Mouse (Mus musculus) MEL (cell line): Measurements from ENCODE around the gene Hoxd8. TPM values are rescaled to one million over a fixed set of nuclear protein-coding genes. Genes with fewer than 3 reads are reported as not detected.

Experiments
- DNase-seq: peaks from one replicate; pipeline ENCODE4 v3.0.0; 2011; ENCODE audit warnings: low read depth, low spot score
- H3K27ac ChIP-seq: 2 replicates; pipeline ENCODE4 v1.5.1; 2012; ENCODE audit warnings: low read depth, mild to moderate bottlenecking, control low read depth, low read length, moderate library complexity; ENCODE audit not compliant: control insufficient read depth
- H3K27me3 ChIP-seq, 2 experiments: fragments of 150-350 bp in 1 of 2; sonication (generic) in 1 of 2; 2 replicates each; pipeline ENCODE4 v1.6.1; 2012; ENCODE audit warnings: low read length in 2 of 2, mild to moderate bottlenecking in 2 of 2, improper control_type of control experiment in 1 of 2, moderate library complexity in 1 of 2; ENCODE audit not compliant: insufficient read depth in 2 of 2, control insufficient read depth in 1 of 2
- H3K36me3 ChIP-seq, 2 experiments: 2 replicates each; pipeline ENCODE4 v1.6.1; 2012 to 2014; ENCODE audit warnings: low read length in 2 of 2, improper control_type of control experiment in 1 of 2, inconsistent platforms in 1 of 2, mild to moderate bottlenecking in 1 of 2; ENCODE audit not compliant: insufficient read depth in 2 of 2, control insufficient read depth in 1 of 2
- H3K4me1 ChIP-seq, 2 experiments: fragments of 150-350 bp in 1 of 2; sonication (generic) in 1 of 2; 2 replicates each; pipeline ENCODE4 v1.6.1; 2012; ENCODE audit warnings: low read length in 2 of 2, improper control_type of control experiment in 1 of 2, mild to moderate bottlenecking in 1 of 2; ENCODE audit not compliant: insufficient read depth in 2 of 2, control insufficient read depth in 1 of 2
- H3K4me3 ChIP-seq, 2 experiments: fragments of 150-350 bp in 1 of 2; sonication (generic) in 1 of 2; 2 replicates each; pipeline ENCODE4 v1.5.1; 2012; ENCODE audit warnings: low read depth in 2 of 2, low read length in 2 of 2, mild to moderate bottlenecking in 2 of 2, moderate library complexity in 2 of 2, control low read depth in 1 of 2, improper control_type of control experiment in 1 of 2; ENCODE audit not compliant: control insufficient read depth in 1 of 2, insufficient read depth in 1 of 2
- H3K79me2 ChIP-seq: 2 replicates; pipeline ENCODE4 v1.6.1; 2012; ENCODE audit warnings: mild to moderate bottlenecking, low read length, moderate library complexity; ENCODE audit not compliant: control insufficient read depth, poor library complexity, insufficient read depth
- H3K9ac ChIP-seq: 2 replicates; pipeline ENCODE4 v1.6.1; 2012; ENCODE audit warnings: low read depth, mild to moderate bottlenecking, control low read depth, low read length, moderate library complexity; ENCODE audit not compliant: control insufficient read depth, poor library complexity, severe bottlenecking
- H3K9me3 ChIP-seq: fragments of 150-350 bp; sonication (generic); replicated peaks from 2 replicates; pipeline ENCODE4 v1.6.1; 2012; ENCODE audit warnings: mild to moderate bottlenecking, low read length, improper control_type of control experiment, moderate library complexity; ENCODE audit not compliant: insufficient read depth
- CHD1 ChIP-seq: IDR thresholded peaks from 2 replicates; pipeline ENCODE4 v1.6.1; 2012; ENCODE audit warnings: low read depth, mild to moderate bottlenecking, inconsistent platforms, low read length, improper control_type of control experiment
- CHD2 ChIP-seq: IDR thresholded peaks from 2 replicates; pipeline ENCODE4 v1.6.1; 2011; ENCODE audit warnings: low read length, improper control_type of control experiment
- CTCF ChIP-seq, 3 experiments: IDR thresholded peaks in 2 of 3; conservative IDR thresholded peaks in 1 of 3; 2 replicates each; pipeline ENCODE4 v1.5.1; 2011 to 2012; ENCODE audit warnings: low read length in 3 of 3, low read depth in 2 of 3, mild to moderate bottlenecking in 2 of 3, improper control_type of control experiment in 1 of 3, inconsistent platforms in 1 of 3, mixed read lengths in 1 of 3, moderate library complexity in 1 of 3; ENCODE audit not compliant: control insufficient read depth in 1 of 3, insufficient read depth in 1 of 3, poor library complexity in 1 of 3, severe bottlenecking in 1 of 3
- E2F4 ChIP-seq: IDR thresholded peaks from 2 replicates; pipeline ENCODE4 v1.6.1; 2011; ENCODE audit warnings: low read depth, low read length, improper control_type of control experiment, borderline replicate concordance
- ELF1 ChIP-seq: IDR thresholded peaks from 2 replicates; pipeline ENCODE4 v1.6.1; 2014; ENCODE audit warnings: low read depth, mild to moderate bottlenecking, inconsistent platforms, low read length, improper control_type of control experiment, moderate library complexity
- EP300 ChIP-seq, 2 experiments: IDR thresholded peaks; 2 replicates each; pipeline ENCODE4 v1.6.1; 2011; ENCODE audit warnings: improper control_type of control experiment in 2 of 2, low read length in 2 of 2, low read depth in 1 of 2, mild to moderate bottlenecking in 1 of 2
- ETS1 ChIP-seq: IDR thresholded peaks from 2 replicates; pipeline ENCODE4 v1.6.1; 2012; ENCODE audit warnings: low read depth, mild to moderate bottlenecking, inconsistent platforms, low read length, improper control_type of control experiment, moderate library complexity
- GABPA ChIP-seq: IDR thresholded peaks from 2 replicates; pipeline ENCODE4 v1.6.1; 2012; ENCODE audit warnings: low read depth, mild to moderate bottlenecking, inconsistent platforms, low read length, improper control_type of control experiment, moderate library complexity
- GATA1 ChIP-seq: IDR thresholded peaks from 2 replicates; pipeline ENCODE4 v1.6.1; 2011; ENCODE audit warnings: low read depth, low read length, improper control_type of control experiment
- JUND ChIP-seq: IDR thresholded peaks from 2 replicates; pipeline ENCODE4 v1.6.1; 2011; ENCODE audit warnings: low read depth, mild to moderate bottlenecking, improper control_type of control experiment, low read length
- KAT2A ChIP-seq: conservative IDR thresholded peaks from 2 replicates; pipeline ENCODE4 v1.6.1; 2012; ENCODE audit warnings: low read depth, low read length, improper control_type of control experiment, inconsistent platforms
- MAFK ChIP-seq: IDR thresholded peaks from 2 replicates; pipeline ENCODE4 v1.6.1; 2011; ENCODE audit warnings: low read depth, mild to moderate bottlenecking, low read length, improper control_type of control experiment, borderline replicate concordance
- MAX ChIP-seq: IDR thresholded peaks from 2 replicates; pipeline ENCODE4 v1.6.1; 2011; ENCODE audit warnings: low read length, improper control_type of control experiment
- MXI1 ChIP-seq: IDR thresholded peaks from 2 replicates; pipeline ENCODE4 v1.6.1; 2011; ENCODE audit warnings: mild to moderate bottlenecking, low read depth, low read length, improper control_type of control experiment
- MYC ChIP-seq: IDR thresholded peaks from 2 replicates; pipeline ENCODE4 v1.6.1; 2011; ENCODE audit warnings: low read depth, mild to moderate bottlenecking, low read length, improper control_type of control experiment, moderate library complexity
- NELFE ChIP-seq: IDR thresholded peaks from 2 replicates; pipeline ENCODE4 v1.6.1; 2011; ENCODE audit warnings: low read depth, low read length, improper control_type of control experiment
- NRF1 ChIP-seq: IDR thresholded peaks from 2 replicates; pipeline ENCODE4 v1.6.1; 2014; ENCODE audit warnings: low read depth, mild to moderate bottlenecking, inconsistent platforms, low read length, improper control_type of control experiment, moderate library complexity; ENCODE audit not compliant: poor library complexity, insufficient read depth, severe bottlenecking
- POLR2AphosphoS5 ChIP-seq: IDR thresholded peaks from 2 replicates; pipeline ENCODE4 v1.6.1; 2012; ENCODE audit warnings: low read depth, borderline replicate concordance, mild to moderate bottlenecking, inconsistent platforms, low read length, moderate library complexity, mixed read lengths
- RAD21 ChIP-seq: IDR thresholded peaks from 2 replicates; pipeline ENCODE4 v1.6.1; 2011; ENCODE audit warnings: mild to moderate bottlenecking, low read depth, low read length, improper control_type of control experiment
- RCOR1 ChIP-seq: IDR thresholded peaks from 2 replicates; pipeline ENCODE4 v1.6.1; 2012; ENCODE audit warnings: low read depth, mild to moderate bottlenecking, inconsistent platforms, low read length, improper control_type of control experiment
- SMC3 ChIP-seq: IDR thresholded peaks from 2 replicates; pipeline ENCODE4 v1.6.1; 2011; ENCODE audit warnings: low read depth, low read length, improper control_type of control experiment
- USF1 ChIP-seq: IDR thresholded peaks from 2 replicates; pipeline ENCODE4 v1.6.1; 2014; ENCODE audit warnings: low read depth, mild to moderate bottlenecking, inconsistent platforms, low read length, improper control_type of control experiment, moderate library complexity
- USF2 ChIP-seq, 2 experiments: IDR thresholded peaks; 2 replicates each; pipeline ENCODE4 v1.6.1; 2011 to 2012; ENCODE audit warnings: improper control_type of control experiment in 2 of 2, low read length in 2 of 2, borderline replicate concordance in 1 of 2, inconsistent platforms in 1 of 2, low read depth in 1 of 2, mild to moderate bottlenecking in 1 of 2; ENCODE audit not compliant: insufficient read depth in 1 of 2
- polyA plus RNA-seq, 2 experiments: library from polyadenylated mRNA; stranded (reverse) in 1 of 2; unstranded in 1 of 2; fragments of >175 nt in 1 of 2; fragments of >200 nt in 1 of 2; gene quantifications; 2 replicates each; pipeline versions ENCODE4 v1.2.1 to v1.2.4; 2012; ENCODE audit warnings: low replicate concordance in 2 of 2, low read depth in 1 of 2; ENCODE audit not compliant: insufficient read length in 2 of 2, insufficient read depth in 1 of 2, missing spikeins in 1 of 2
- total RNA-seq: library from RNA; depleted of rRNA; stranded (reverse); fragments of 300-350 nt; gene quantifications from 2 replicates; pipeline ENCODE4 v1.2.3, GENCODE M21; 2012

The Hoxd8 gene
- total and polyA plus RNA-seq, 3 experiments: 4.7 to 7.4 TPM; not detected in 1

DNA sequence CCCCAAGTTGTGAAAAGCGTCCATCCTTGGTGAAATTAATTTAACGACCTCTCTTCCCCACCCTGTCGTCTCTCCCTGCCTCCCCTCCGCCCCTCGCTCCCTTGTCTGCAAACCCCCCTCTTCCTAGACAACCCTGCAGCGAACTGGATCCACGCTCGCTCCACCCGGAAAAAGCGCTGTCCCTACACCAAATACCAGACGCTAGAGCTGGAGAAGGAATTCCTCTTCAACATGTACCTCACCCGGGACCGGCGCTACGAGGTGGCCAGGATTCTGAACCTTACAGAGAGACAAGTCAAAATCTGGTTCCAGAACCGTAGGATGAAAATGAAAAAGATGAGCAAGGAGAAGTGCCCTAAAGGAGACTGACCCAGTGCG, 5.4 kb upstream of the Hoxd8 start:
- no peaks in the 10 kb centered on the region; a peak in 2 of 4 replicates for H3K27me3 ChIP-seq

DNA sequence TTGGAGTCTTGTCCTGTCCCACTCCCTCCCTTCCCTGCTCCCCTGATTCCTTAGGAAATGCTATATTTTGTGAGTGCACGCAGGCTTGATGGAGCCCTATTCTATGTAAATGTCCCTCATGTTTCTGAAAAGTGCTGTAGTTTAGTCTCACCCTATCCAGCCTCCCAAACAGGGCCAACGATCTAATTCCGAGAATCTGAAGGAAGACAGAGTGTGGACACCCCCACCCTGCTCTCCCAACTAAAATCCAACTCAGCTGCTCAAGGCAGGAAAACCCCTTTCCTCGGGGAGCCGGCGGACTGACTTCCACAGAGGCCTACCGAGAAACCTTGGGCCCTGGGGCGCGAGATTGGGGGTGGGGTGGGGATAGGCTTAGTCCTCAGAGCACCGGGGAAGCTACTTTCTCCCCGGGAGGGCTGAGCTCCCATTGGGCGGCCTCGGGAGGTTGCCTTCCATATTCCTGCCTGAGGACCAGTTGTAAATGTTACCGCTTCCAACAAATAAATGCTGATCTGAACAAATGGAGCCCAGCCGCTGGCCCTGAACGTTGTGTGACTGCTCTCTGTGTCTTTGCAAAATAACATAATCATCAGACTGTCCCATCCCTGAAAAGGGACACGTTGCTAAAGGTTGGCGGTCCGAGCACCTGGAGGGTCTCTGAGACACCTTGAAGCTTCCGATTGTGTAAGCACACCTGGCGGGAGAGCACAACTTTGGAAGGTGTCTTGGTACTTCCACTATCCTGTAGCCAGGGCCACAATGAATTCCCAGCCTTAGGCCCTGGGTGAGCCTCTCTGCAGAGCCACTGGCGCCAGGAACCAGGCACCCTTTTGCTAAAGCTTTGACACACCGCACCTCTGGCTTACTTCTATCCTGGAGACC, 4.5 kb upstream of the Hoxd8 start:
- no peaks in the 10 kb centered on the region for H3K36me3 ChIP-seq
- no peak overlapping the region for H3K27ac ChIP-seq
- H3K27me3 ChIP-seq: no peaks in the 10 kb centered on the region; a peak in 2 of 4 replicates
- no peak overlapping the region for H3K4me3 ChIP-seq
- TF ChIP-seq KAT2A: no peak
- TF ChIP-seq ETS1: no peak
- TF ChIP-seq EP300 (IDR thresholded peaks at IDR 0.05; ENCODE audit: low read depth in 1 of 2, low read length in 2 of 2): no peak
- TF ChIP-seq JUND: no peak
- no peak for TF ChIP-seq USF1
- no peak for TF ChIP-seq NRF1
- no peak for TF ChIP-seq ELF1
- no peak for TF ChIP-seq USF2 (IDR thresholded peaks at IDR 0.05; ENCODE audit: borderline replicate concordance in 1 of 2, insufficient read depth in 1 of 2, low read depth in 1 of 2, low read length in 2 of 2)
- TF ChIP-seq GABPA: no peak
- TF ChIP-seq RCOR1: no peak
- TF ChIP-seq E2F4: no peak
- no peak for TF ChIP-seq MXI1
- TF ChIP-seq GATA1: no peak
- TF ChIP-seq CHD2: no peak
- no peak for TF ChIP-seq MAFK
- DNase-seq: no peak
- no peaks in the 10 kb centered on the region for H3K9me3 ChIP-seq
- no peak overlapping the region for H3K9ac ChIP-seq
- no peaks in the 10 kb centered on the region for H3K4me1 ChIP-seq
- H3K79me2 ChIP-seq: peaks cover 1% of the 10 kb centered on the region; the same call in 1 of the 2 replicates

More for the DNA sequence above, 5.4 kb upstream of the Hoxd8 start:
- Histone ChIP-seq H3K9me3 (no peaks in the 10 kb centered on the region), H3K79me2 (no peaks in the 10 kb centered on the region), H3K36me3 (no peaks in the 10 kb centered on the region), H3K4me1 (no peaks in the 10 kb centered on the region), H3K9ac (no peak overlapping the region), H3K27ac (no peak overlapping the region), H3K4me3 (no peak overlapping the region)
- no peak for TF ChIP-seq USF1
- TF ChIP-seq GATA1: no peak
- TF ChIP-seq MYC: no peak
- no peak for TF ChIP-seq SMC3
- TF ChIP-seq CHD1: no peak
- no peak for TF ChIP-seq GABPA
- TF ChIP-seq MAX: no peak
- TF ChIP-seq NELFE: no peak
- TF ChIP-seq POLR2AphosphoS5: no peak
- no peak for TF ChIP-seq RAD21
- no peak for TF ChIP-seq USF2 (IDR thresholded peaks at IDR 0.05; ENCODE audit: borderline replicate concordance in 1 of 2, insufficient read depth in 1 of 2, low read depth in 1 of 2, low read length in 2 of 2)
- no peak for TF ChIP-seq ELF1
- TF ChIP-seq CTCF (IDR thresholded peaks at IDR 0.05 in 2 of 3, conservative IDR thresholded peaks at IDR 0.05 in 1 of 3; ENCODE audit: control insufficient read depth in 1 of 3, insufficient read depth in 1 of 3, low read depth in 2 of 3, low read length in 3 of 3, poor library complexity in 1 of 3, severe bottlenecking in 1 of 3): no peak
- no peak for TF ChIP-seq MAFK
- no peak for TF ChIP-seq CHD2
- no peak for TF ChIP-seq MXI1
- no peak for DNase-seq
